Mouse (Mus musculus) bone marrow, adult 2 months (tissue): ENCODE results near the gene Add3.

Experiments used
- CTCF ChIP-seq: fragments of 200-500 bp; IDR thresholded peaks from 2 replicates; pipeline ENCODE4 v1.5.1; 2011; ENCODE audit warnings: low read length, control low read depth; ENCODE audit not compliant: control insufficient read depth, insufficient read depth
- POLR2A ChIP-seq: fragments of 200-500 bp; IDR thresholded peaks from 2 replicates; pipeline ENCODE4 v1.6.1; 2011; ENCODE audit warnings: low read depth, mild to moderate bottlenecking, control low read depth, low read length, borderline replicate concordance; ENCODE audit not compliant: control insufficient read depth

GRCm38 (mm10) chr19:53127320-53128291 lies 12.6 kb upstream of the Add3 start:
- TF ChIP-seq CTCF (no peak), POLR2A (no peak)
